Mouse (Mus musculus) ES-CJ7 (cell line): ENCODE data around the gene Colgalt2.

Source experiments
- DNase-seq: peaks from one replicate; pipeline ENCODE4 v3.0.0; 2011; ENCODE audit warnings: low read depth, low spot score

Colgalt2 gene

DNA sequence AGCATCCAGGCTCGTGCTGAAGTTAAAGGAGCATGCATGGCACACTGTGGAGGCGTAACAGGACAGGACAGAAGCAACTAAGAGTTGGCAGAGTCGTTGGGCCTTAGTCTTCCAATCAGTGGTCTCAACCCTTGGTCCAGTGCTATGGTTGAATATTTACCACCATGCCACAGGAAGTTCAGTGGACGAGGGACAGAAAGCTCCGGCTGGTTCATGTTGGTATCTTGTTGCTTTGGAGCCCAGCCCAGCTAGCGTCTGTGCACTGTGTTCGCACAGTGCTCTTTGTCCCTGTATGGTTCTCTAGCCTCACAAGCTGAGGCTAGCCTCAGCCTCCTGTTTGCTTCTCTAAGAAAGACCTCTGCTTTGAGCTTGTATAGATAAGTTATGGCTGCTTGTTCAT is 134.9 kb downstream of the Colgalt2 start:
- no peak for DNase-seq

GRCm38 (mm10) chr1:152536416-152537018 is 136.9 kb downstream of the Colgalt2 start:
- peak; percentile 66 for DNase-seq

DNA sequence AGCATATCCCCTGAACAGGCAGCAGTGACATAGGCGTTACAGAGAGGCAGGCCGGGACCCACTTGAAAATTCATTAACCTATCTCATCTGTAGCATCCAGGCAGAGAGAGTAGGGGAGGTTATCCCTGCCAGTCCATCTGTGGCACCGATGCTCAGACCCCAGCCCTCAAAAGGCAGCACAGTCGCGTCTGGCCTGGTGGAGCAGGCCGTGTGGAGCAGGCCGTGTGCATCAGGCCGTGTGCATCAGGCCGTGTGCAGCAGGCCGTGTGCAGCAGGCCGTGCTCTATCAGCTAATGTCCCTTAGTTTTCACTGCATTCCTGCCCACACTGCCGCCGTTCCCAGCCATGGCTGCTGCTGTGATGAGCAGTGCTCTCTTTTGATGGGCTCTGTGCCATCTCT is 137.6 kb downstream of the Colgalt2 start:
- no peak for DNase-seq

DNA sequence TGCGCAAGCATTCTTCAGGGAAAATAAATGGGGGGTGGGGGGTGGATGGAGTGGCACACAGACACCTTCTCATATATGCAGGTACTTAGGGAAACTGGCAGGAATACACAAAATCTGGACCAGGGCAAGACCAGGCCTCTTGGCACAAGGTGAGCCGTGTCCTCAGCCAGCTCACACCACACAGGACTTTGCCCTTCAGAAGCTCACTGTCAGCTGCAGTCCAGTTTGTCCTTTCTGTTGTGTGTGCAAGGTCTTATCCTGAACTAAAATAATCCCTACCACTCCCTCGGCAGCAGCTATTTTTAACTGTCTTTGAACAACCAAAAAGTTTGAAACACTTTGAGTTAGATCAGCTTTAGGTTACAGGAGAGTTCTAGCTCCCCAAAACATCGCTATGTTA is 139.2 kb downstream of the Colgalt2 start:
- DNase-seq: no peak

DNA sequence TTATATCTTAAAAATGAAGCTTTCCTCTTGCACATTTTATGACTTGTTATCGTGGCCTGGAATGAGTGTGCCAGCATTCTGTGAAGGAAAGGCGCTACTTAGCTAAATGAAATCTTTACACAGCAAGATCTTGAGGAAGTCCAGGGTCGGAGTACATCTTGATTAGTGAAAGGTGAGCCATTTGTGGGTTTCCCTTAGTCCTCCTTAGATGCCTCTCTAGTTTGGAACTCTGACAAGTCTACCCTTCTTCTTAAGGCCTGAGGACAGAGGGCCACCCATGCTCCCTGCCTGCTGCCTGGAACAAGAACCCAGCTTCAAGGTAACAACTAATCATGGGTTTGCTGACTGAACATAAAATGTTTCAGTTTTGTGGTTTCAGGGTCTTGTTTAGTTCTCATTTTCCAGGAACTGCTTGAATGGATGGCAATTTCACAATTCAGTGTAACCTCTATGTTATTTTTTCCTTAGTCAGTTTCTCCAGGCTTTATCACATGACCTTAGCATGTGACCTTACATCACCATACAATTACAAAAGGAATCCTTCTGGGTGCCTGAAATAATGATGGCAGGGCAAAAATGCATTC is 140.8 kb downstream of the Colgalt2 start:
- DNase-seq: no peak

GRCm38 (mm10) chr1:152542747-152543378 is 143.2 kb downstream of the Colgalt2 start:
- no peak for DNase-seq

- no peak for DNase-seq
Measured at GRCm38 (mm10) chr1:152543449-152544159, 144.0 kb downstream of the Colgalt2 start.

GRCm38 (mm10) chr1:152549061-152549738 is 149.6 kb downstream of the Colgalt2 start:
- no peak for DNase-seq

GRCm38 (mm10) chr1:152550544-152550943 is 150.9 kb downstream of the Colgalt2 start:
- DNase-seq: no peak

- no peak for DNase-seq
Measured at GRCm38 (mm10) chr1:152550973-152551372, 151.3 kb downstream of the Colgalt2 start.

DNA sequence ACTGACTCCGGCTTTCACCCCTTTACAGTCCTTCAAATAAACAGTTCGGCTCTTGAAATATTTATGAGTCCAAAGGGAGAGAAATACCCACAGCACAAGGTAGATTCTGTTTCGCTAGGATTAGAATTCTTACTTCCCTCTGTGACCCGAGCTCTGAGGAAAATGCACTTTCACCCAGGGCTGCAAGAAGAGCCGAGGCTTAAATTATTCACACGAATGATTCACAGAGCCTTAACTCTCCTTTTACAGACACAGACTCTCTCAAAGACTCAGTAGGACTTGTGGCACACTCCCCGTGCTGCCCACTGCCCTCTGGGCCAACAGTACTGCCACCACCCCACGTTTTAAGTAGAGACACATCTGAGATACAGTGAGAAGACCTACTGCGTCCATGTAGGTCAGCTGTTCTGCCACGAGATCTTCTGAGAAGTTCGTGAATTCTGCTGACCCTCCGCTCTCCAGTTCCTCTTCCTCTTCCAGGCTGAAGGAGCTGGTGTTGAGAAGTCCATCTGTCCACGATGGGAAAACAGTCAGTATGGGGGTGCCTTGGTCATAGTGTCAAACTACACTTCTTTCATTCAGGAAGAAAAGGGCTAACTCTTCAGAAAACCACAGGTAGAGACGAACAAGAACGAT is 154.4 kb downstream of the Colgalt2 start:
- DNase-seq: no peak

- DNase-seq: peak; percentile 36
Measured at GRCm38 (mm10) chr1:152555944-152556573, 156.4 kb downstream of the Colgalt2 start.

GRCm38 (mm10) chr1:152556576-152557281 is 157.1 kb downstream of the Colgalt2 start:
- DNase-seq: no peak
